Mouse (Mus musculus) Patski (cell line): ENCODE measurements around the gene Pdik1l. TPM values are rescaled to one million over a fixed set of nuclear protein-coding genes. Genes with fewer than 3 reads are reported as not detected.
A peak's percentile ranks its signal among the peaks of the same experiment; 100 is the strongest.

Experiments used
- ATAC-seq: fragments of 100-300 bp; one replicate; pipeline ENCODE4 v1.8.0; 2021
- CTCF ChIA-PET: fragments of 350-600 bp; sonication (Branson Sonifier 250); formaldehyde crosslinking; loops from one replicate; lab custom pipeline; 2022; ENCODE audit warnings: inconsistent platforms; lab: Charles Lee
- POLR2A ChIA-PET: fragments of 350-600 bp; sonication (Branson Sonifier 250); formaldehyde crosslinking; loops from one replicate; lab custom pipeline; 2022; ENCODE audit warnings: antibody characterized with exemption, inconsistent platforms; lab: Charles Lee
- DNase-seq: peaks from one replicate; pipeline ENCODE4 v3.0.0-alpha.2; 2011; ENCODE audit warnings: low read depth, low spot score
- H3K27me3 ChIP-seq: fragments of 371-371 bp; one replicate; pipeline ENCODE4 v1.5.1; 2021
- CTCF ChIP-seq: fragments of 100-300 bp; IDR thresholded peaks from one replicate; pipeline ENCODE4 v1.5.1; 2021
- in situ Hi-C: fragments of 300-500 bp; cut with MboI; formaldehyde crosslinking; loops from 3 replicates; pipeline ENCODE4 v1.11.1; 2018; ENCODE audit warnings: low pct_unique_long_range_greater_than_20kb, mixed read lengths
- polyA plus RNA-seq: library from polyadenylated mRNA; unstranded; gene quantifications from one replicate; pipeline ENCODE4 v1.2.3, GENCODE M21; 2021

Pdik1l gene
- 8.7 TPM for polyA plus RNA-seq

- CTCF ChIA-PET = no interaction called here
- no peak for TF ChIP-seq CTCF
- DNase-seq (peak; percentile 31), ATAC-seq (peak; percentile 70)
- in situ Hi-C loops = no loop called here
- POLR2A ChIA-PET = no interaction called here
- H3K27me3 ChIP-seq = no peaks in the 10 kb centered on the region
Measured at GRCm38 (mm10) chr4:134287575-134288025, at the start of gene Pdik1l. TSS of gene Pdik1l (minus strand) at chr4:134287895.

DNA sequence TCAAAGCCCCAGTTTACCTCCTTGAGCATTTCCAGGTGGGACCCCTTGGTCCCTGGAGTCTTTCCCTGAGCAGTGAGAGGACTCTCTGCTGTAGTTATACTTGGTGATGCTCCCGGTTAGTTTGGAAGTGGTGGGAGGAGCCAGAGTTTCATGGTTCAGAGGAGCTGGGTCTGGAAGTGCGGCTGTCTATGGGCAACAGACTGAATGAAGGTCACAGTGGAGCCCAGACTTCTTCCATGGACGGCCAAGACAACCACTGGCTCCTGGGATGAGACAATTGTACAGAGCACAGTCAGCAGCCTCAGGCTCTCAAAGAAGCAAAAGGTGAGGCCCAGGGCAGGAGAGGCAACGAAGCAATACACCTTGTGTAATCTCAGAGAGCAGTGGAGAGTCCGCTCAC, 42.6 kb upstream of the Pdik1l start:
- POLR2A ChIA-PET = no interaction called here
- no peak for DNase-seq
- no peak for TF ChIP-seq CTCF
- no peak for ATAC-seq
- in situ Hi-C loops = no loop called here
- CTCF ChIA-PET = interaction anchor here (0.9 kb wide), 1 partner anchor 31 kb away, joined by 3 read pairs; no protein-coding TSS in a partner anchor
- H3K27me3 ChIP-seq = no peaks in the 10 kb centered on the region

- ATAC-seq (no peak), DNase-seq (no peak)
- in situ Hi-C loops = no loop called here
- CTCF ChIA-PET = no interaction called here
- POLR2A ChIA-PET = no interaction called here
- TF ChIP-seq CTCF = no peak
- no peaks in the 10 kb centered on the region for H3K27me3 ChIP-seq
Measured at GRCm38 (mm10) chr4:134328832-134329231, 41.1 kb upstream of the Pdik1l start.

- CTCF ChIA-PET = no interaction called here
- POLR2A ChIA-PET = no interaction called here
- in situ Hi-C loops = no loop called here
- H3K27me3 ChIP-seq = no peaks in the 10 kb centered on the region
- ATAC-seq (no peak), DNase-seq (no peak)
- no peak for TF ChIP-seq CTCF
Measured at GRCm38 (mm10) chr4:134328151-134328550, 40.5 kb upstream of the Pdik1l start.

GRCm38 (mm10) chr4:134326859-134327530, 39.3 kb upstream of the Pdik1l start:
- ATAC-seq (no peak), DNase-seq (no peak)
- CTCF ChIA-PET = no interaction called here
- TF ChIP-seq CTCF = no peak
- no peaks in the 10 kb centered on the region for H3K27me3 ChIP-seq
- POLR2A ChIA-PET = interaction anchor here (0.6 kb wide), 1 partner anchor 10 kb away, joined by 3 read pairs; no protein-coding TSS in a partner anchor
- in situ Hi-C loops = no loop called here

- no peaks in the 10 kb centered on the region for H3K27me3 ChIP-seq
- ATAC-seq (no peak), DNase-seq (no peak)
- in situ Hi-C loops = no loop called here
- POLR2A ChIA-PET = no interaction called here
- CTCF ChIA-PET = no interaction called here
- TF ChIP-seq CTCF = no peak
Measured at GRCm38 (mm10) chr4:134324655-134325054, 37.0 kb upstream of the Pdik1l start.

- H3K27me3 ChIP-seq = no peaks in the 10 kb centered on the region
- in situ Hi-C loops = no loop called here
- CTCF ChIA-PET = no interaction called here
- DNase-seq (no peak), ATAC-seq (no peak)
- POLR2A ChIA-PET = no interaction called here
- TF ChIP-seq CTCF = no peak
Measured at GRCm38 (mm10) chr4:134321524-134321923, 33.8 kb upstream of the Pdik1l start.

DNA sequence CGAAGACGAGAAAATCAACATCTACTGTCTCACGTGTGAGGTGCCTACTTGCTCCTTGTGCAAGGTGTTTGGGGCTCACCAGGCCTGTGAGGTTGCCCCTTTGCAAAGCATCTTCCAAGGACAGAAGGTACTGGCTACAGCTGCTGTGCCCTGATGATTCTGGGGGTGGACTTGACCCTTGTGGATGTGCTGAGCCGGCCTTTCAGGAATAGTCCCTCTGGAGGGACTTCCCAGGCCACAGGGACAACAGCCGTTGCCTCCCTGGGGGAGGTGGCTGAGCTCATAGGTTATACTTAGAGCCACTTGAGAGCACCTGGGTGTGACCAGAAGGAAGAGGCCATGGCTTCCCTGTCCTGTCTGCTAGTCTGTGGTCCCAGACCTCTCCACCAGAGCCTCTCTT, 32.0 kb upstream of the Pdik1l start:
- H3K27me3 ChIP-seq = no peaks in the 10 kb centered on the region
- ChIA-PET CTCF (no interaction called here), POLR2A (no interaction called here)
- DNase-seq (no peak), ATAC-seq (no peak)
- no peak for TF ChIP-seq CTCF
- in situ Hi-C loops = no loop called here

DNA sequence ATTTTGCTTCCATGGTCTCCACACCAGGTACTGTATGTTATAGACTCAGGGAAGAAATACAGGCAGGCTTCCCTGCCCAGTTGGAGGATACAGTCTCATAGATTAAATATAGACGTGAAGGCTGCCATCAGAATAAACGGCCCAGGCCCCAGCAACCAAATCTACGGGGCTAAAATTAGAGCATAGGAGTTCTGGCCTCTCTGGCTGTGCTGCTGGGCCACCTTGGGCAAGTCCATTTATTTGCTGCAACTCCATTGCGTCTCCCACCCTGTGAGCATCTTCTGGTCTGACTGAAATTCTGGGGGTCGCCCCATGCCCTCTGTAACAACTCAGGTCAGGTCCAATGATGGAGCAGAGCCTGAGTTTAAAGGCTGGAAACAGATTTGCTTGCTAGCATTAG, 31.4 kb upstream of the Pdik1l start:
- no peak for DNase-seq
- no peak for ATAC-seq
- no peak for TF ChIP-seq CTCF
- CTCF ChIA-PET = no interaction called here
- POLR2A ChIA-PET = no interaction called here
- no peaks in the 10 kb centered on the region for H3K27me3 ChIP-seq
- in situ Hi-C loops = no loop called here

DNA sequence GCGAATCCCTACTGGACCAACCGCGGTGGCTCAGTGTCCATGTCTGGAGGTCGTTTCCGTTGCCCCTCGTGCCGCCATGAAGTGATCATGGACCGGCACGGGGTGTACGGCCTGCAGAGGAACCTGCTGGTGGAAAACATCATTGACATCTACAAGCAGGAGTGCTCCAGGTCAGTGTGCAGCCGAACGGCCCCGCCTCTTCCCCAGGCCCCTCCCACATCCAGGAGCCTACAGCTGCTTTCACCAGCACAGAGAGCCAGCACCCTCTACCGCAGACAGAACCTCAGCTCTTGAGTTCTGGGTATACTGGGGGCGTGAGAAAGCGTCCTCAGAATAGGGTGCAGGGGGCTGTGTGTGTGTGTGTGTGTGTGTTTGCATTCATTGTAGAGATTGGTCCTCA, 28.7 kb upstream of the Pdik1l start:
- DNase-seq (no peak), ATAC-seq (no peak)
- POLR2A ChIA-PET = interaction anchor here (0.7 kb wide), 1 partner anchor 10 kb away, joined by 3 read pairs; no protein-coding TSS in a partner anchor
- in situ Hi-C loops = no loop called here
- TF ChIP-seq CTCF = no peak
- no peaks in the 10 kb centered on the region for H3K27me3 ChIP-seq
- CTCF ChIA-PET = no interaction called here

GRCm38 (mm10) chr4:134315470-134315869, 27.8 kb upstream of the Pdik1l start:
- ATAC-seq (no peak), DNase-seq (no peak)
- ChIA-PET POLR2A (no interaction called here), CTCF (no interaction called here)
- TF ChIP-seq CTCF = no peak
- in situ Hi-C loops = no loop called here
- no peaks in the 10 kb centered on the region for H3K27me3 ChIP-seq

GRCm38 (mm10) chr4:134314876-134315275, 27.2 kb upstream of the Pdik1l start, which contains the start of gene Trim63:
TSS of gene Trim63 (plus strand) at chr4:134315120.
- POLR2A ChIA-PET = no interaction called here
- TF ChIP-seq CTCF = no peak
- CTCF ChIA-PET = no interaction called here
- ATAC-seq (no peak), DNase-seq (no peak)
- in situ Hi-C loops = no loop called here
- H3K27me3 ChIP-seq = no peaks in the 10 kb centered on the region
